Mouse (Mus musculus) liver, embryonic 14 days (tissue): ENCODE data around the gene Vmn1r67. TPM values are rescaled to one million over a fixed set of nuclear protein-coding genes. Genes with fewer than 3 reads are reported as not detected.

ENCODE experiments used
- polyA plus RNA-seq: library from polyadenylated mRNA; depleted of rRNA; stranded (reverse); fragments of >200 nt; gene quantifications from 2 replicates; pipeline ENCODE4 v1.2.3, GENCODE M21; 2012; rRNA removed

Gene Vmn1r67
- polyA plus RNA-seq = not detected in 2 replicates

DNA sequence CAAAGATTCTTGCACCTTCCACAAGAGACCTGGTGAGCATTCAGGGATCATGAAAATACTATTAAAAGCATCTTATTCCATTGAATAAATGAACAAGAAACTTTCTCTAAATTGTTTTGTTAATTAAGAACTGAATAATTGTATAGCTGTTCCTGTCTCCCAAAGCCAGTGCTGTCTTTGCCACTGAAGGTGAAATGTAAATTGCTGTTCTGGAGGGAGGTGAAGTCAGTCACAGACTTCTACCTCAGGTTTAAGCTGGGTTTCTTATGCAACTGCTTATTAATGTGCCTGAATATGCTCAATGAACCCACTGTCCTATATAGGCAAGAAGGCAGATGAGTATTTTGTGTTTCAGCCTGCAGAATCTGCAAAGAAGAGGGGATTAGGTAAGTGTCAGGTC is at the start of gene Vmn1r67:
TSS of gene Vmn1r67 (plus strand) at position 301 of the 400 bp plus-strand sequence.

DNA sequence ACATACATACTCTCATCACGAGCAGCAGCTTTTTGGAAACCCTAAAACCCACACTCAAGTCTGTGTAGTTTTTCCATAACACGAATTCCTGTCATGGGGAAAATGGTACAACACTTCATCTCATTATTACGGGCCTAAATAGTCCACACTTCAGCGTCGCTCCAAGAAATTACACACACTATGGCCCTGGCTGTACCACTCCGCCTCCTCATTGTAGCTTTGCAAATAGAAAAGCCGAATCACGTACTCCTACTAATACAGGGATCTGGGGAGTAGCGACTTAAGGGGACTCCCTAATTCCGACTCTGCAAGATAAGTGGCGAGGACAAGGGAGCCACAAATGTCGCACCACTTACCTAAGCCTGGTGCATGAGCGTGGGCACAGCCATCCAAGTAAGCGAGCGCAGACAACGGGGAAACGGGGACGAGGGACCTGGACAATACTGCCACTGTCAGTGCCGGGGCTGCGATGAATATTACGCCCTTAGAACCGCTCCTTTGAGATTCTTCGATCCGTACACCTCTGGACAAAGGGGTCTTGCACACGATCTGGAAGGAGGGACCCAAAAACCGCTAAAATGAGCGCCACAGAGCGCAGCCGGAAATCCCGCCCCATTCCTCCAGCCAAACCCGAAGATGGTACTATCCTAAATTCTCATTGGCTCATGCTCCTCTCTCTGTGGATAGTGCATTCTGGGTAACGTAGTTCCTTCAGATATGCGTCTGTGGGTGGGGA is 51.8 kb downstream of the Vmn1r67 start, which contains the start of gene Zik1:
TSS of gene Zik1 (minus strand) at position 609 of the 736 bp plus-strand sequence.

Other genes with a start within 250 kb of the Vmn1r67 start
- not detected in 2 replicates for gene Vmn1r66, start 165.3 kb upstream of the Vmn1r67 start, polyA plus RNA-seq
- 1.1 and 1.4 TPM in 2 replicates for gene Zik1, start 52.1 kb downstream of the Vmn1r67 start, polyA plus RNA-seq
- not detected in 2 replicates for gene Vmn1r68, start 115.2 kb downstream of the Vmn1r67 start, polyA plus RNA-seq
- not detected in 2 replicates for gene Vmn1r69, start 170.3 kb downstream of the Vmn1r67 start, polyA plus RNA-seq
- not detected in 2 replicates for gene Vmn1r70, start 188.2 kb downstream of the Vmn1r67 start, polyA plus RNA-seq
- gene Nlrp4b, start 244.5 kb downstream of the Vmn1r67 start, polyA plus RNA-seq = not detected in 2 replicates